ENCODE assay signal across 9 mouse cellular contexts in genomic region chr13:108329693-108330092, GRCm38 (mm10). TPM values are rescaled to one million over a fixed set of nuclear protein-coding genes. Genes with fewer than 3 reads are reported as not detected.
DNase-seq lines count a peak whose midpoint lies in the region; ATAC-seq and TF ChIP-seq lines count a peak whose summit lies in the region.
"Had no signal": no experiment of that assay in that cellular context is flagged by ENCODE, and none has a peak within 500 bp of the region (broad histone marks: within the 10 kb centered on the region; RNA-seq: fewer than 3 reads in every experiment).

No protein-coding gene starts in this region.

- H3K27me3 ChIP-seq in E14TG2a.4 (ENCODE audit: insufficient read depth, low read length): no peaks in the 10 kb centered on the region
- H3K27me3 ChIP-seq: limb, embryonic 15.5 days had no signal

- no peaks in the 10 kb centered on the region for H3K9me3 ChIP-seq in E14TG2a.4 (ENCODE audit: low read length)
- H3K9me3 ChIP-seq: limb, embryonic 15.5 days had no signal

- intact Hi-C loops in heart, postnatal 36 days (cut with DNase I): loop anchor here (1.0 to 10.0 kb wide), 4 partner anchors 115 to 1005 kb away; partner anchors contain the start of genes Elovl7 and Smim15

- DNase-seq in layer of hippocampus, adult 2 months (ENCODE audit: low spot score in 2 of 2): no peak
- no peak for DNase-seq in layer of hippocampus, adult 11-12 months (ENCODE audit: low spot score)
- peak; percentile 25 for DNase-seq in c-Kit-positive CD71-negative TER-119-negative erythroid progenitor cells, embryonic 14.5 days (ENCODE audit: low read depth)
- DNase-seq in cerebellum, adult 8-10 months: no peak
- no peak for DNase-seq in heart, postnatal 36 days

- TF ChIP-seq CTCF in layer of hippocampus, adult 2 months (conservative IDR thresholded peaks at IDR 0.05): peak; percentile 86
- TF ChIP-seq CTCF in E14TG2a.4 (conservative IDR thresholded peaks at IDR 0.05; ENCODE audit: low read length): peak; percentile 48

- no peak overlapping the region for H3K27ac ChIP-seq in layer of hippocampus, adult 2 months
- H3K27ac ChIP-seq: limb, embryonic 15.5 days had no signal

- peaks cover 17% of the 10 kb centered on the region for H3K4me1 ChIP-seq in E14TG2a.4 (replicated peaks; ENCODE audit: low read depth, low read length)
- H3K4me1 ChIP-seq: limb, embryonic 15.5 days had no signal

- peak; percentile 83 for ATAC-seq in megakaryocyte progenitor cell, adult 5-6 weeks (replicated peaks; ENCODE audit: poor library complexity)
- no peak for ATAC-seq in monocyte, adult 5-6 weeks (replicated peaks; ENCODE audit: insufficient number of reproducible peaks, low FRiP score, low TSS enrichment, poor library complexity, severe bottlenecking)

- peaks cover 60% of the 10 kb centered on the region for H3K36me3 ChIP-seq in E14TG2a.4 (ENCODE audit: insufficient read depth, low read length)

- no peak overlapping the region for H3K4me3 ChIP-seq in layer of hippocampus, adult 2 months
- H3K4me3 ChIP-seq in E14TG2a.4 (replicated peaks; ENCODE audit: low read length): no peak overlapping the region
- H3K4me3 ChIP-seq: limb, embryonic 15.5 days had no signal

RNA-seq across cellular contexts. Expression of gene Depdc1b, which starts 13.6 kb away (rescaled TPM):
- under 1 TPM; 0.33 to 0.34 TPM for total RNA-seq in layer of hippocampus, adult 2 months (2021)
- total RNA-seq in megakaryocyte progenitor cell, adult 5-6 weeks (2015): 26.4 and 31.0 TPM in 2 replicates
- total RNA-seq in megakaryocyte progenitor cell, adult 5-6 weeks (2017): 22.0 and 28.8 TPM in 2 replicates
- under 1 TPM; 0.22 to 0.46 TPM for total RNA-seq in heart, postnatal 36 days (2021)
- total RNA-seq in monocyte, adult 5-6 weeks (2017): 0.11 to 8.3 TPM (median 7.0 TPM) in 3 replicates
